Mouse (Mus musculus) ES-E14 (cell line): ENCODE data around the gene Cpne8. TPM values are rescaled to one million over a fixed set of nuclear protein-coding genes. Genes with fewer than 3 reads are reported as not detected.
"Not testable (repeated sequence)": the region's sequence is repeated elsewhere in the genome, so short reads cannot be mapped to it uniquely, and the experiment has no call there.

Source experiments
- DNase-seq: peaks from one replicate; pipeline ENCODE4 v3.0.0-alpha.2; 2013; ENCODE audit warnings: low read depth, low spot score
- H3K27ac ChIP-seq: 2 replicates; pipeline ENCODE4 v1.5.1; 2012; ENCODE audit warnings: low read depth, mild to moderate bottlenecking, low read length, moderate library complexity, mixed read lengths; ENCODE audit not compliant: poor library complexity, insufficient read depth, severe bottlenecking
- H3K36me3 ChIP-seq: 2 replicates; pipeline ENCODE4 v1.6.1; 2012; ENCODE audit warnings: mild to moderate bottlenecking, low read length, moderate library complexity, mixed read lengths; ENCODE audit not compliant: control insufficient read depth, poor library complexity, insufficient read depth, severe bottlenecking
- H3K4me1 ChIP-seq, 2 experiments: fragments of 150-350 bp in 1 of 2; sonication (generic) in 1 of 2; 2 replicates each; pipeline ENCODE4 v1.6.1; 2012; ENCODE audit warnings: low read length in 2 of 2, mild to moderate bottlenecking in 1 of 2, mixed read lengths in 1 of 2; ENCODE audit not compliant: control insufficient read depth in 2 of 2, insufficient read depth in 2 of 2, poor library complexity in 1 of 2
- H3K4me3 ChIP-seq, 2 experiments: fragments of 150-350 bp in 1 of 2; sonication (generic) in 1 of 2; 2 replicates each; pipeline ENCODE4 v1.5.1; 2012; ENCODE audit warnings: low read length in 2 of 2, low read depth in 1 of 2, mild to moderate bottlenecking in 1 of 2, mixed read lengths in 1 of 2; ENCODE audit not compliant: insufficient read depth in 1 of 2, poor library complexity in 1 of 2, severe bottlenecking in 1 of 2
- H3K9ac ChIP-seq: 2 replicates; pipeline ENCODE4 v1.6.1; 2012; ENCODE audit warnings: low read depth, mild to moderate bottlenecking, low read length, mixed read lengths; ENCODE audit not compliant: poor library complexity, insufficient read depth, severe bottlenecking
- H3K9me3 ChIP-seq: fragments of 150-350 bp; sonication (generic); 2 replicates; pipeline ENCODE4 v1.6.1; 2012; ENCODE audit warnings: low read depth, mild to moderate bottlenecking, low read length; ENCODE audit not compliant: control insufficient read depth, insufficient read depth
- CHD2 ChIP-seq: IDR thresholded peaks from 2 replicates; pipeline ENCODE4 v1.6.1; 2014; ENCODE audit warnings: mild to moderate bottlenecking, low read depth, low read length, inconsistent platforms
- HCFC1 ChIP-seq: IDR thresholded peaks from 2 replicates; pipeline ENCODE4 v1.6.1; 2012; ENCODE audit warnings: low read length, inconsistent platforms, borderline replicate concordance; ENCODE audit not compliant: insufficient read depth
- MAFK ChIP-seq: IDR thresholded peaks from 2 replicates; pipeline ENCODE4 v1.6.1; 2014; ENCODE audit warnings: mild to moderate bottlenecking, low read depth, low read length, inconsistent platforms; ENCODE audit not compliant: insufficient read depth
- ZC3H11A ChIP-seq: IDR thresholded peaks from 2 replicates; pipeline ENCODE4 v1.6.1; 2012; ENCODE audit warnings: low read depth, mild to moderate bottlenecking, inconsistent platforms, low read length, borderline replicate concordance
- ZNF384 ChIP-seq: IDR thresholded peaks from 2 replicates; pipeline ENCODE4 v1.6.1; 2012; ENCODE audit warnings: low read depth, low read length, inconsistent platforms
- in situ Hi-C, 2 experiments: fragments of 600-800 bp; cut with MboI; formaldehyde crosslinking; loops; one replicate each; pipeline ENCODE4 v1.15.1; 2025; ENCODE audit warnings: low sequenced_read_pairs in 2 of 2, inconsistent platforms in 1 of 2; ENCODE audit not compliant: unreplicated experiment in 2 of 2
- total RNA-seq: library from RNA; depleted of rRNA; stranded (reverse); fragments of 300-350 nt; gene quantifications from 2 replicates; pipeline ENCODE4 v1.2.3, GENCODE M21; 2012

Gene Cpne8
- total RNA-seq, 1 experiment = 6.8 TPM

DNA sequence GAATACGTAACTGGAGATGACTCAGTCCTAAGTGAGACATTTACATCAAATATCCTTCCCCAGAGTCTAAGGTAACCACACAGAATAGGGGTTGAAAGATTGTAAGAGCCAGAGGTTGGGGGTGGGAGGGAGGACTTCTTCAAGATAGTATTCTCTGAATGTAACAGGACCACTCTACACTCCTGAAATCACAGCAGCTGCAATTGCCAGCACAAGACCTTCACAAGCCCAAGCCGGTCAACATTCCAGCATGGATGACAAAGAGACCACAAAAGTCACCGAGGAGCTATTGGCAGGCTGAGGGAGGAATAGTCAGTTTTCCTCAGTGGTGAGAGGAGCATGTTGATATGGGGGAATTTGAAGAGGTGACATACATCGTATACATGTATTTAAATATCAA lies 166.5 kb downstream of the Cpne8 start:
- in situ Hi-C loops = no loop called here

DNA sequence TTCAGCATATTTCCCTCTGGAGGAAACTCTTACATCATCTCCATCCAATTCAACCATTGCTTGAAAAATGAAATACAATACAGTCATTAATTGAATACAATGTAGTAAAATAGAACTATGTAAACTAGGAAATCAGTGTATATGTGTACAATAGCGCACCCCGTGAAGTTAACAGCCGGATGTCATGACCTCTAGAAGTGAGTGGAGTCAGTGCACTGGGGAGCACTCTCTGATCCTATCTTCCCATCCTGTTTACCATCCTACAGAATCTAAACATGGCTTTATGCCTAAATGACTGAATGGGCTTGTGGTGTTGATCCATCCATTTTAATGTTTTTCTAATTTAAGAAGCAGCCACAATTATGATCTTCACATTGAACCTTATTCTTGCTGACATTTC lies 182.2 kb downstream of the Cpne8 start:
- TF ChIP-seq CHD2 (no peak), HCFC1 (no peak), MAFK (no peak), ZNF384 (no peak), ZC3H11A (no peak)
- Histone ChIP-seq H3K27ac (no peak overlapping the region), H3K4me1 (no peaks in the 10 kb centered on the region), H3K9ac (no peak overlapping the region), H3K4me3 (no peak overlapping the region), H3K36me3 (no peaks in the 10 kb centered on the region), H3K9me3 (no peaks in the 10 kb centered on the region)
- DNase-seq = no peak
- in situ Hi-C loops = no loop called here

More for the DNA sequence above, 166.5 kb downstream of the Cpne8 start:
- Histone ChIP-seq H3K9ac (no peak overlapping the region), H3K27ac (no peak overlapping the region), H3K4me3 (no peak overlapping the region), H3K4me1 (no peaks in the 10 kb centered on the region), H3K9me3 (no peaks in the 10 kb centered on the region), H3K36me3 (no peaks in the 10 kb centered on the region)
- TF ChIP-seq MAFK (no peak), ZNF384 (no peak), CHD2 (no peak), ZC3H11A (no peak), HCFC1 (no peak)
- DNase-seq = no peak

DNA sequence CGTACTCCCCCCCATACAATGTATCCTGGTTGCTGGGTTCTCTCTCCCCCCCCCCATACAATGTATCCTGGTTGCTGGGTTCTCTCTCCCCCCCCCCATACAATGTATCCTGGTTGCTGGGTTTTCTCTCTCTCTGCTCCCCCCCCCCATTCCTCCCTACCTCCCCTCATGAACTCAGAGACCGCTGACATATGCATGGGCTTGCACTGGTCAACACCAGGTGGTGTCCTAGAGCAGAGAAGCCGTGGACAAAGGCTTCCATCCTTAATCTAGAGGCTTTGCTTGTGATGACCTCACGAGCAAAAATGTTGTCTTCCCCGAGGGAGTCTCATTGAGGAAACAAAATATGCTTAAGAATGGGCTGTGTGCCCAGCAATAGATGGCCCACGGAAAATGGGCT lies 187.7 kb downstream of the Cpne8 start:
- Histone ChIP-seq H3K9ac (no peak overlapping the region), H3K4me3 (no peak overlapping the region), H3K36me3 (no peaks in the 10 kb centered on the region), H3K9me3 (no peaks in the 10 kb centered on the region), H3K27ac (no peak overlapping the region), H3K4me1 (no peaks in the 10 kb centered on the region)
- in situ Hi-C loops = no loop called here
- DNase-seq = no peak
- TF ChIP-seq ZNF384 = no peak
- no peak for TF ChIP-seq CHD2
- no peak for TF ChIP-seq ZC3H11A

DNA sequence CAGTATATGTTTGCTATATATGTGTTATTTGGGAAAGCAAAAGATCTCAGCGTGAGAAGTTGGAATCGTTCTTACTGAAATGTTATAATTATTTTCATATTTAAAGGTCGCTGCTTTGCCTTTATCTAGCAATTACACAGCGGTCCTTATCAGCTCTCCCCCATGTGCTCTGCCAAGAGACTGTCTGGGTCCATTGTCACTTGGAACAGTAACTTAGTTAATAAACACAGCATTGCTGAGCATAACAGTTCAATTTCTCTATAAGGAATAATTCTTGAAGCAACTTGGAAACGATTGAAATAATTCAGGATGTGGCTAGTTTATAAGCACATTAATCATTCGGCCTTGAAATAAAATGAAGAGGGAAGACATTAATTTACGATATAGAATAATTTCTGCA lies 189.0 kb downstream of the Cpne8 start:
- TF ChIP-seq ZC3H11A (no peak), ZNF384 (no peak), MAFK (no peak)
- in situ Hi-C loops = no loop called here

DNA sequence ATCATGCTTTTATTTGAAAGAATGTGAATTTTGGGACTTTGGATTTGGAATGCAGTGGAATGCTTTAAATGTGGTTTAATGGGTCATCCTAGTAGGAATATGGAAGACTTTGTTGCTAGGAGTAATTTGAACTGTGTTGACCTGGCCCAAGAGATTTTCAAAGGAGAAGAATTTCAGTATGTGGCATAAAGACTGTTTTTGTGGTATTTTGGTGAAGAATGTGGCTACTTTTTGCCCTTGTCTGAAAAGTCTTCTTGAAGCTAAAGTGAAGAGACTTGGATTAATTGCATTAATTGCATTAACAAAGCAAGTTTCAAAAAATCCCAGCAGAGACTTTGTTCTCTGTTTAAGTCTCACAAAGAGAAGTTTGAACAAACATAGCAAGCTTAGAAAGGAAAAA lies 208.7 kb downstream of the Cpne8 start:
- H3K27ac ChIP-seq, H3K36me3 ChIP-seq, H3K9ac ChIP-seq, DNase-seq, in situ Hi-C loops, H3K4me3 ChIP-seq, H3K9me3 ChIP-seq, H3K4me1 ChIP-seq: not testable (repeated sequence)

More for the DNA sequence above, 189.0 kb downstream of the Cpne8 start:
- no peak overlapping the region for H3K9ac ChIP-seq
- H3K4me1 ChIP-seq = no peaks in the 10 kb centered on the region
- DNase-seq = no peak
- H3K9me3 ChIP-seq = no peaks in the 10 kb centered on the region
- no peak overlapping the region for H3K4me3 ChIP-seq
- no peak overlapping the region for H3K27ac ChIP-seq
- H3K36me3 ChIP-seq = no peaks in the 10 kb centered on the region
